Mouse (Mus musculus) heart, postnatal 36 days (tissue): ENCODE results near the gene Clpsl2. TPM values are rescaled to one million over a fixed set of nuclear protein-coding genes. Genes with fewer than 3 reads are reported as not detected.
A peak's percentile ranks its signal among the peaks of the same experiment; 100 is the strongest.

Source experiments
- DNase-seq, 2 experiments: peaks; one replicate each; pipeline ENCODE4 v3.0.0; 2021 to 2022
- intact Hi-C: fragments of 180-260 bp; cut with DNase I; formaldehyde crosslinking; loops from one replicate; pipeline ENCODE4 v1.15.1; 2025
- total RNA-seq, 2 experiments: library from RNA; stranded (reverse); gene quantifications; 2 replicates each; pipeline ENCODE4 v1.2.3; 2021

Gene Clpsl2
- total RNA-seq = not detected

- intact Hi-C loops = loop anchor here (5.0 kb wide), 1 partner anchor 98 kb away; no protein-coding TSS in a partner anchor
Measured at GRCm38 (mm10) chr17:28549111-28549510, at the start of gene Clpsl2. Clpsl2 (plus strand) TSS chr17:28549411.

GRCm38 (mm10) chr17:28500465-28500864 lies 48.7 kb upstream of the Clpsl2 start:
- intact Hi-C loops = no loop called here
- no peak for DNase-seq

More at GRCm38 (mm10) chr17:28549111-28549510, at the start of gene Clpsl2:
- DNase-seq = no peak

- intact Hi-C loops = no loop called here
Measured at GRCm38 (mm10) chr17:28502196-28502821, 46.9 kb upstream of the Clpsl2 start.

GRCm38 (mm10) chr17:28504182-28504581 lies 45.0 kb upstream of the Clpsl2 start:
- no peak for DNase-seq
- intact Hi-C loops = no loop called here

More at GRCm38 (mm10) chr17:28502196-28502821, 46.9 kb upstream of the Clpsl2 start:
- DNase-seq = peak; percentile 60 to 64

- intact Hi-C loops = no loop called here
- DNase-seq = no peak
Measured at GRCm38 (mm10) chr17:28505591-28505990, 43.6 kb upstream of the Clpsl2 start.

GRCm38 (mm10) chr17:28506895-28507294 lies 42.3 kb upstream of the Clpsl2 start:
- DNase-seq = no peak
- intact Hi-C loops = no loop called here

GRCm38 (mm10) chr17:28507496-28507895 lies 41.7 kb upstream of the Clpsl2 start:
- intact Hi-C loops = no loop called here
- DNase-seq = no peak

GRCm38 (mm10) chr17:28510445-28511342 lies 38.5 kb upstream of the Clpsl2 start:
- DNase-seq = peak; percentile 44 to 68
- intact Hi-C loops = loop anchor here (10.0 kb wide), 1 partner anchor 486 kb away; no protein-coding TSS in a partner anchor

- DNase-seq = peak in 1 of 2 experiments; percentile 25
- intact Hi-C loops = loop anchor here (10.0 kb wide), 1 partner anchor 487 kb away; no protein-coding TSS in a partner anchor
Measured at GRCm38 (mm10) chr17:28511616-28512541, 37.3 kb upstream of the Clpsl2 start.

GRCm38 (mm10) chr17:28512696-28513095 lies 36.5 kb upstream of the Clpsl2 start:
- intact Hi-C loops = loop anchor here (10.0 kb wide), 1 partner anchor 488 kb away; no protein-coding TSS in a partner anchor

GRCm38 (mm10) chr17:28513337-28513736 lies 35.9 kb upstream of the Clpsl2 start:
- peak in 1 of 2 experiments; percentile 47 for DNase-seq
- intact Hi-C loops = loop anchor here (10.0 kb wide), 1 partner anchor 489 kb away; no protein-coding TSS in a partner anchor

More at GRCm38 (mm10) chr17:28512696-28513095, 36.5 kb upstream of the Clpsl2 start:
- DNase-seq = peak; percentile 83 to 86

- DNase-seq = peak; percentile 65 to 71
- intact Hi-C loops = loop anchor here (10.0 kb wide), 1 partner anchor 489 kb away; no protein-coding TSS in a partner anchor
Measured at GRCm38 (mm10) chr17:28513844-28514243, 35.4 kb upstream of the Clpsl2 start.

GRCm38 (mm10) chr17:28514555-28514954 lies 34.7 kb upstream of the Clpsl2 start:
- intact Hi-C loops = loop anchor here (10.0 kb wide), 1 partner anchor 490 kb away; no protein-coding TSS in a partner anchor
- peak in 1 of 2 experiments; percentile 31 for DNase-seq

GRCm38 (mm10) chr17:28515431-28516341 lies 33.5 kb upstream of the Clpsl2 start:
- DNase-seq = peak; percentile 65 to 78
- intact Hi-C loops = loop anchor here (10.0 kb wide), 1 partner anchor 491 kb away; no protein-coding TSS in a partner anchor

GRCm38 (mm10) chr17:28516881-28517280 lies 32.3 kb upstream of the Clpsl2 start:
- intact Hi-C loops = loop anchor here (10.0 kb wide), 1 partner anchor 492 kb away; no protein-coding TSS in a partner anchor
- peak in 1 of 2 experiments; percentile 37 for DNase-seq

GRCm38 (mm10) chr17:28517441-28517955 lies 31.7 kb upstream of the Clpsl2 start, which contains the start of gene Fkbp5:
Fkbp5 (minus strand) TSS chr17:28517527.
- intact Hi-C loops = loop anchor here (10.0 kb wide), 1 partner anchor 493 kb away; no protein-coding TSS in a partner anchor
- peak in 1 of 2 experiments; percentile 83 for DNase-seq

- DNase-seq = peak; percentile 97 to 98
Measured at GRCm38 (mm10) chr17:28517956-28518614, 31.1 kb upstream of the Clpsl2 start.

More at GRCm38 (mm10) chr17:28517956-28518614, 31.1 kb upstream of the Clpsl2 start:
- intact Hi-C loops = loop anchor here (10.0 kb wide), 1 partner anchor 493 kb away; no protein-coding TSS in a partner anchor
